Mouse (Mus musculus) retina, embryonic 14.5 days (tissue): Measurements from ENCODE around the gene Coil.
"Not testable (repeated sequence)": the region's sequence is repeated elsewhere in the genome, so short reads cannot be mapped to it uniquely, and the experiment has no call there.

Experiments used
- DNase-seq: peaks from one replicate; pipeline ENCODE4 v3.0.0-alpha.2; 2015; ENCODE audit warnings: low spot score

The Coil gene

DNA sequence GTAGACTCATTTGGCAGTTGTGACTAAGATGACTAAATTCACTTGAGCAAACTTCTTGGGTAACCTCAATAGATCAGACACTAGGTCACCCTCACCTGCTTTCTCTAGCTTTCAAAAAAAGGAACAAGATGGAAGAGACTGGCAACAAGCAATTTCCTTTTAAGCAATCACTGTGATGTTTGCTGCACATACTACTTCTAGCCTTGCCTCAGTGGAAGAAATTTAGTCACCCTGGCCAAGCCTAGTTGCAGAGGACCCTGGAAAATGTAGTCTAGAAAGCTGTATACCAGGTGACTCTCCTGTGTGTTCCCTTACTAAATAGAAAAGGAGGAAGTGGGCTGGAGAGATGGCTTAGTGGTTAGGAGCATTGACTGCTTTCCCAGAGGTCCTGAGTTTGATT is 36.4 kb downstream of the Coil start:
- DNase-seq: no peak

DNA sequence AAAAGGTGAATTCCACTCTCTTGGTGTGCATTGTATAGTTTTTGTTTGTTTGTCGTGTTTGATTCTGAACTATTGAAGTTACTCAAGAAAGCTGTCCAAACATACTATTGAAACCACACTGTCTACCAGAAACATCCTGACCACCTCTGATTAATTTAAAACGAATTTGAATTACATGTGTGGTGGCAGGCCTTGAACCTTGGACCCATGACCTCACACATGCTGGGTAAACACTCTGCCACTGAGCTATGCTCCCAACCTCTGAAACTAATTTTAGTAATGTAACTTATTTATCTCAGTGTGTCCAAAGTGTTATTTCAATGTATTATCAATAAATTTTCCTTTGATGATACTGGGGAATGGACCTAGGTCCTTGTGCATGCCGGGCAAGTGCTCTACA is 37.5 kb downstream of the Coil start:
- no peak for DNase-seq

DNA sequence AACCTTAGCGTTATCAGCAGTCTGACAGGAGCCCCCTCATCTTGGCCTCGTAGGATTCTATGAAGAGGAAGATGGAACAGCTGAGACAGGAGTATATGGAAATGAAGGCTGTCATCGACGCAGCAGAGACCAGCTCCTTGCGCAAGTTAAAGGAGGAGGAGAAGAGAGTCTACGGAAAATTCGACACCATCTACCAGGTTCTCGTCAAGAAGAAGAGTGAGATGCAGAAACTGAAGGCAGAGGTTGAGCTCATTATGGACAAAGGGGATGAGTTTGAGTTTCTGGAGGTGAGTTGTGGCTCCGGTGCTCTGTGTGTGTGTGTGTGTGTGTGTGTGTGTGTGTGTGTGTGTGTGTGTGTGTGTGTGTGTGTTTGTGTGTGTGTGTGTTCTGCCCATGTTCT is 39.0 kb downstream of the Coil start:
- DNase-seq: no peak

DNA sequence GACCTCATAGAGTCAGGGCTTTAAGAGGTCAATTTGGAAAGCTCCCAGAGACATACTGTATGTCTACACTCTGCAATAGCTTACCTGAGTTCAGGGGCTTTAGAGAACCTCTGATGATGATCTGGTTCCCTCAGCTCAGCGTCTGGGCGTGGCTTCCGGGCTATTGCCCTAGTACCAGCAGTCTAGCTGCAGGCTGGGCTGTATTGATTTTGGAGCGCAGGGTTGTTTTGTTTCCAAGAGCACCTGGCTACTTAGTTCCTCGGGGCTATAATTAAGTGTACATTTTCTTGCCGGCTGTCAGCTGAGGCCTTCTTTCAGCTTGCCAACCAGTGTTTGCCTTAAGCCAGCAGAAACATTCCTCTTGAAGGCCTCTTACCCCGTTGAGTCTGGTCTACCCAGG is 39.4 kb downstream of the Coil start:
- DNase-seq: no peak

DNA sequence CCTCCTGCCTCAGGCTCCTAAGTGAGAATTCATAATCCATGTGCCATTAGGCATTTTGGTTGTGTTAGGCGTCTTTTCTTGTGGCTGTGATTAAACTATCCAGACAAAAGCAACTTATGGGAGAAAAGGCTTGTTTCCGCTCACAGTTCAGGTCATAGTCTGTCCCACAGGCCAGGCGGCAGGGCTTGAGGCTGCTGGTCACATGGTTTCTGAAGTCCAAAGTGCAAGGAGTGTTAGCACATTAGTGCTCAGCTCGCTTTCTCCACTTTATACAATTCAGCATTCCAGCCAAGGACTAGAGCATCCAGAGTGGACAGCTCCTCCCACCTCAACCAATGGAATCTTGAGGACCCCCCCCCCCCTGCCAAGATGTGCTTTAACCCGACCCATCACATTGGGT is 42.2 kb downstream of the Coil start:
- DNase-seq: no peak

DNA sequence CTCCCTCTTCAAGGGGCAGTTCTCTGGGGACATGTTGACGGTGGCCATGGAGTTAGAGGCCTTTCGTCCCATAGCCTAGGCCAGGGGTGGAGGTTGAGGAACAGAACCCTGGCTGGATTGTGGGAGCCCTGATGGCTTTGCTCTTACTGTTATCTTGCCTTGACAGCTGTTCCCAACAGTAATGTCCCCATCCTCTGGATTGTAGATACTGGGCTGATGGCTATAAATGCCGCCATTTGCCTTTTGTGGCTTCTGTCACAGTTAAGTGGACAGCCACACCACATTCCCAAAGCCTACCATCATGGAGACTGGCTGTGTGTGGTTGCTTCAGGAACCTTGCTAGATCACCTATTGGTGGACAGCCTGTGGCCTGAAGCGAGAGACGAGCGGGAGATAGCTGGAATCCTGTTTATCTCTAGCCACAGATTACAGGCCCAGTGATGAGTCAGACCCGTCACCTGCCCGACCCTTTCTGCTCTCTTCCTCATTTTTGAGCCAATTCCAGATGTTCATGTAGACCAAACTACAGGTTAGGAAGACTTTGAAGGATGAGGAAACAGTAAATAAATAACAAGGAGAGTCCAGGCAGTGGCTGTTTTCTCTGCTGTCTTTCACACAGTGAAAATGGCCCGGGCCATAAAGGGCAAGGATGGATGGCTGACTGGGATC is 47.6 kb downstream of the Coil start:
- DNase-seq: no peak

DNA sequence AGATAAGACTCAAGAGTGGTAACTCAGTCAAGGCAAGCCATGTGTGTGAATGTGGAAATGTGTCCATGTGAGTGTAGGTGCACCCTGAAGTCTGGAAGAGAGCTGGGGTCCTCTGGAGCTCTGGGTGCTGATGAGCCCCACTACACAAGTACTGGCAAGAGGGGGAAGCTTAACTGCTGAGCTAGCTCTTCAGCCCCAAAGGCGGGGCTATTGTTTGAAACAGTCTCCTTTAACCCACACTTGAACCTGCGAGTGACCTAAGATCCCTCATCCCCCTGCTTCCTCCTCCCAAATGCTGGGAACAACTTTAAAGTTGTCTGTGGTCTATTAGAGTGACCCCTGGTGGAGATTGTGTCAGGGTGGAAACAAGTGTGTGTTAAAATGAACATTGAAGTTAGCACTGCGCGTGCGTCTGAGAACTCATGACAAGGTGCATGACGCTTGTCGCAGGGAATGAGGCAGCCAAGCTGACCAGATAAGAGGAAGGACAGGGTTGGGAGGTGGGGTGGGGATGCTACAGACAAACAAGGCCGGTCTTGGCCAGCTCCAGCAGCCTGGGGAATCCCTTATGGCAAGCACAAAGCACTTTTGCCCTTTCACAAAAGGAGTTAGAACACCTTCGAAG is 50.7 kb downstream of the Coil start:
- peak; percentile 34 for DNase-seq

DNA sequence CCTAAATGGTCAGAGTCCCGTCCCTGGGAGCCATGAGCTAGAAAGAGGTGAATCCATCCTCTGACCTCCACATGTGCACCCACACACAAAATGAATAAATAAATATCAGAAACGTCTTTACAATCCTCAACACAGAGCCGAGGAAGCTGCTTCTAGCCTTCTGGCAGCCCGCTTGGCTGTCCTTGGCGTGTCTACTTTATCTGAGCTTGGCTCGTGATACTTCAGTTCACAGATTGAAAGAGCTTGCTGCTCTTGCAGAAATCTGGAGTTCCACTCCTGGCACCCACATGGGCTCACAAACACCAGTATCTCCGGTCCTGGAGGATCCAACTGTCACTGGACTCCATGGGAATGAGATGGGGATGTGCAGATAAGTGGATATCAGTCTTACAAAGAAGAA is 51.6 kb downstream of the Coil start:
- no peak for DNase-seq

DNA sequence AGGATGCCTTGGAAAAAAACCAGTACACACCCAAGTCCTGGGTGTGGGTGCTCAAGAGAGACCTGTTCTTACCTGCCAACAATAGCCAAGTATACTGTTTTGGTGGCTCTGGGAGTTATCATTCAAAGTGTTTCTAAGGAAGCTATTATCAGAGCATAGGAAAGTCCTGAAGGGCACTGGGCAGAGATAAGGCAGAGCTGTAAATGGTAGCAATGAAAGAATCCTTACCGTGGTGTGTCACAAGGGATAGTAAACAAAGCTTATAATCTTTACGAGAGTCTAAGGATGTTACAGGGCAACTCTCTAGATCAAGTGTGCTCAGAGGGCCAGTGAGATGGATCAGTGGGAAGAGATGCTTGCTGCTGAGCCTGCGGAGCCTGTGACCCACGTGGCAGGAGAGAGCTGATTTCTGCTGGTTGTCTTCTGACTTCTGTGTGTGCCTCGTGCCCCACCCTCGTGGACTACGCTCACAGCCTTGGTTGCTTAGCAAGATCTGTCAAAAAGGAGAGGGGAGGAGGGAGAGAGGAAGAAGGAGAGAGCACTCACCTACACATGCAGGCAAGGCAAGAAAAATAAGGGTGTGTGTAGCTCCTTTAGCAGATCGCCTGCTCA is 52.2 kb downstream of the Coil start:
- no peak for DNase-seq

DNA sequence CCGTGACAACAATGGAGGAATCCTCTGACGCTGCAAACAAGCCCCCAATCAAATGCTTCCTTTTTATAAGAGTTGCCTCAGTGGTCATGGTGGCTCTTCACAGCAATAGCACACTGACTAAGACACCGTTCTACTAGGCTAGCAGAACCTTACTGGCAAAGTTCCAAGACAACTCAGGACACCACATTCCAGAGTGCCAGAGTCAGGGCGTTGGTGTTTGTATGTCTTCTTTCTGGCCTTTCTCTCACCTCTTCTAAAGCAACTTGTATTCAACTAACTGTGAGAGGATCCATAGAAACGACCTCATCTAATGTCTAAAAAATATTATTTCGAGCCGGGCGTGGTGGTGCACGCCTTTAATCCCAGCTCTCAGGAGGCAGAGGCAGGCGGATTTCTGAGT is 53.4 kb downstream of the Coil start:
- DNase-seq: no peak

DNA sequence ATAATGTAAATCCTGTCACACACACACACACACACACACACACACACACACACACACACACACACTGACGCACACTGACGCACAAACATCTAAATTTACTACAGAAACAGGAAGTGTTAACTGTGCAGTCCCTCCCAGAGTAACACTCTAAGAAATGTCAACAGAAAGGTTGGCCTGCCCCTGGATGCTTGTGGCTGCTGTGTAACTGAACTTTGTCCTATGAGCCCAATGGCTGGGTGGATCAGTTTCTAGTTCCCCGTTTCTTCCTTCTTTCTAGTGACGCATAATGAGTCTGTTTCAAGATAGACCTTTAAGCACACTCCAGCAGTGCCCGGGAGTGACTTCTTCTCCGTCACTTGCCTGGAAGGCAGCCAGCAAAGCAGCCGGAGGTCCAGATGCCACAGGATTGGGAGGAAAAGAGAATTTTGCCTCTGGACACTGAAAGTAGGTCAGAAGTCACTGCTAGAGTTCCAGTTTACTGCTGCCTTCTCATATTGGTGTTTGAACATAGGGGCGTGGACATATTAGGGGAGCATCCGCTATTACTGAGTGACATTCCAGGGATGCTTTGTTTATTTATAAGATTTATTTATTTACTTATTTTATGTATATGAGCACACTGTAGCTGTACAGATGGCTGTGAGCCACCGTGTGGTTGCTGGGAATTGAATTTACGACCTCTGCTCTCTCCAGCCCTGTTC is 54.3 kb downstream of the Coil start:
- DNase-seq: no peak

DNA sequence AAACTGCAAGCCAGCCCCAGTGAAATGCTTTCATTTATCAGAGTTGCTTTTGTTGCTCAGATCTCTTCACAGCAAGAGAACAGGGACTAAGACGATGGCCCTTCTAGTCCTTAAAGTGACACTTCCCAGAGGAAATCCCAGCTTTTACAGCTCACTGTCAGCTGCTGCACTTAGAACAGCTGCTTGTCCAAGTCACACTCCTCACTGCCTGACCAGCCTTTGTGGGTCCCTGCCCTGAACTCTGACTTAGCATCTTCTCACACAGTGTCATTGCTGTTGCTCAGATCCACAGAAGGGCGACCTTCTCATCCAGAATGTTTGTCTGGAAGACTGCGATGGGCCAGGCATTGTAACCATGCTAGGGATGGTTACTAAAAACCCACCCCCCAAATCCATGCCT is 55.6 kb downstream of the Coil start:
- no peak for DNase-seq

DNA sequence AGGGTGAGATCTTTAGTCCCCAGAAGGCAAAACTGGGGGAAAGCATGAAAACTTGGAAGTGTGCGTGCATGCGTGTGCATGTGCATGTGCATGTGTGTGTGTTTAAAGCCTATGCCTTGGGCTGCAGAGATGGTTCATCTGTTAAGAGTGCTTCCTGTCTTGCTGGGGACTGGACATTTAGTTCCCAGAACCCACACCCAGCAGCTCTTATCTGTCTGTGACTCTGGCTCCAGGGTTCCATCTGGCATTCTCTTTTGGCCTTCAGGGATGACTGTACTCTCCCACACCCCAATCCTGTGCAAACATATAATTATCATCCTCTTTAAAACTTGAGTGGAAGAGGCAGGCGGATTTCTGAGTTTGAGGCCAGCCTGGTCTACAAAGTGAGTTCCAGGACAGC is 56.1 kb downstream of the Coil start:
- no peak for DNase-seq

DNA sequence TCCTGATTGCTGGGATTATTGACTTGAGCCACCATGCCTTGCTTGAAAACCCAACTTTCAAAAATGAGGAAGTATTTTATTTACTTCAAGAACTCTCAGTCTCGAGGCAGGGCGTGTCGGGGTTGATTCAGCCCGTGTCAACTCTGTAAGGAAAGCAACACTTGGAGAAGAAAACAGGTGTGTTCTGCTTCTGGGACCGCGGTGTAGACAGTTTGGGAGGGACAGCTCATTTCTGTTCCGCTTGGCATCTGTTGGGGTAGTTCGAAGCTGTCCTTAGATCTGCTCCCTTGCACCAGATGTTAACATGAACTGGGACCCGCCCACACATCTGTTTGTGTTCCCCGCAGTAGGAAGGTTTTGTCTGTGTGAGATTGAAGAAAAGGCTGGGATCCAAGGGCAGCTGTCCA is 57.9 kb downstream of the Coil start:
- DNase-seq: no peak

DNA sequence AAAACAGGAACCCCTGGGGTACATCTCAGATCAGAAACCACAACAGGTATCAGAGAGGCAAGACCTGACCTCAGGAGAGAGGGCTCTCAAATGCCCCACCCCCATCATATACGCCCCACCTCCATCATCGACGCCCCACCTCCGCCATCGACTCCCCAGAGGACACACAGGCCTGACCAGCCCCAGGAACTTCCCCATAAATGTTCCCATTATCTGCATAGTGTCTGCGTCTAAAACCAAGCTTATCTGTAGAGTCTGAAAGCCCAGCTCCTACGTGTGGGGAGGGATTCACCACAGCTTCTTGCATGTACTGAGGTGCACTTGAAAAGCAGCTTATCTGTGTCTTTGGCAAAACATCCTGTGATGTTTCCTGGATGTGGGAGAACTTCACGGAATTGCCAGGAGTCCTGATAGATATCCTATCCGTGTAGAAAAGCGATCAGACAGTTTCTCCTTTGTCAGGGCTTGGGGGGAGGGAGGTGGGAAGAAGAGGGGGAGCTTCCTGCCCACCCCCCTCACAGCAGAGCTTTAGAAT is 58.9 kb downstream of the Coil start:
- no peak for DNase-seq

DNA sequence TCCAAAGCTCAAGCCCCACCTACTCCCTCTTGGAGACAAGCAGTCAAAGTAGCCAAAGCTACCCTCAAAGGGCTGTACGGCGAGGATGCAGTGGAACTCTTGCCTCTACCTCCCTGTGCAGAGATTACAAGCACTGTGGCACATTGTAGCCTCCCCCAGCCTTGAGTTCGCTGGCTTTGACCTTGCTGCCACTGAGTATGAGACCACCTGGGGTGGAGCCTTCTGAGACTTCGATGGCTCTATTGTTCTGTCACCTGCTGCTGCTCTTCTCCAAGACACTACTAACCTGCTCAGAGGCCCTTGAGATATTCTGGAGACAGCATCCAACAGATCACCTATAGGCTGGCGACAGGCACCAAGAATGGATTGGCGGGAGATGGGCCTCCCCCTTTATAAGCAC is 60.5 kb downstream of the Coil start:
- no peak for DNase-seq

DNA sequence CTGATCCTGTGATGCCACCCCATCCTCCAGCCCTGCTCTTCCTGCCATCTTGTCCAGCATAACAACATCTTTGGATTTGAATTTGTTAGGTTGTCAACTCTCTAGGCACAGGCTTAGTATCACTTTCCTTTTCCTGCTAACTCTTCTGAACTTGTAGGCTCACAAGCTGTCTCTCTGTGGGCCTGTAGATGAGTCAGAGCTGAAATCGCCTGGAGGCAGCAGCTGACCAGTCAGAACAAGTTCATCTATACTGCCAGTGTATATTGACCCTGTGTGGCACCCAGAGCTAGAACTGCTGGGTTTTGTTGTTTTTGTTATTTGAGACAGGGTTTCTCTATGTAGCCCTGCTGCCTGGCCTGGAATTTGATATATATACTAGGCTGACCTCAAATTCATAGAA is 61.1 kb downstream of the Coil start:
- no peak for DNase-seq

DNA sequence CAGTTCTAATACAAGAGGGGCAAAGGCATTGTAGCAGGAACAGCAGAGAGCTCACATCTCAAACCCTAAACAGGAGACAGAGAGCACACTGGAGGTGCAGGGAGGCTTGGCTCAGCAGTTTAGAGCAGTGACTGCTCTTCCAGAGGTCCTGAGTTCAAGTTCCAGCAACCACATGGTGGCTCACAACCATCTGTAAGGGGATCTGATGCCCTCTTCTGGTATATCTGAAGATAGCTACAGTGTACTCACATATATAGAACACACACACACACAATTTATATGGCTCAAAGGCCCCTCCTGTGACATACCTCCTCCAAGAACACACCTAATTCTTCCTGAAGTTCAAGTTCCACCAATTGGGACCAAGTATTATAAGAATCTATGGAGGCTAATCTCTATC is 64.5 kb downstream of the Coil start:
- DNase-seq: no peak

DNA sequence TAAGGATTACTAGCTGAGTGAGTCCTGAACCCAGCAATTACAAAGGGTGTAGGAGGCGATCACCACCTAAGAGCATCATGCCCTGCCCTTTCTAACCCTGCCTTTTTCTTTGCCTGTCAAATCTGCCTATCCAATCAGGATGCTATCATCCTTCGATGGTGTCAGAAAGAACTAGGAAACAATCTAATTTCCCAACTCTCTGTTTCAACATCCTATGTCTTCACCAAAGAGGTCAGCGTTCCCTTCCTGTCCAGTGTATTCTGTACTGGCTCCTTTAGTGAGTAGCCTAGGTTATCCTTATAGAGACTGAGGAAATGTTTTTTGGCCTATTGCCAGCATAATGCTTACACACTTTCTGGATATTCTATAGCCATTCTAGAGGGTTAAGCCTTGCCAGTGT is 65.5 kb downstream of the Coil start:
- no peak for DNase-seq

DNA sequence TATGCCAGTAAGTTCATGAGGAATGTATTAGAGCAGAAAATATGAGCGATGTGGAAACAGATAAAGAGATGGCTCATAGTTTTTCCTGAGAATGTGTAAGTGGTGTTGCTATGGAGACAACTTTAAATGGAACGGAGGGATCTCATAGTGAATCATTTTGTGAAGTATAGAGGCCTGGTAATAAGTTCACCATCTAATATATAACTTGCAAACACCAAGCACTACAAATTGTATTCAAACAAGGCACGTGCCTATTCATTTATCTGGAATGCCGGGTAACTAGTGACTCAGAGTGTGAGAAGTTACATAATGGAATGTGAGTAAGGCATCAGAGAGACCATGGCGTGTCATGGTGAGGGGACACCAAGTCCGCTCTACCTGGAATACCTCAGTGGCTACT is 68.4 kb downstream of the Coil start:
- no peak for DNase-seq

DNA sequence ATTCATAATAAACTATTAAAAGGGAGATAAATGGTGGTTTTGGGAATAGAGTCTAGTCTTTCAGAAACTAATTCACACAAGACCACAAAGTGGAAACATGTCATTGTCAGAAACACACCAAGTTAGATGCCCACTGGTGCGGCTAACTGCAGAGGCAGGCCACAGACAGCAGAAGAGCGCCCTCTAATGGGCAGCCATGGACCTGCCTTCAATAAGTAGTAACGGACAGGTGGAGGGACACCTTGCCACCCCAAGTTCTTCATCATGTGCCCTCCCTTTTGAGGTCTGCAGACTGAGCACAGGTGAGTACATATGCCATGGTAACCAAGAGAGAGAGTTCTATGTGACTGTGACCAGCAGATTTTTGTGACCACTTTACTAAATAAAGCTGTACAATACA is 69.3 kb downstream of the Coil start:
- peak; percentile 66 for DNase-seq

DNA sequence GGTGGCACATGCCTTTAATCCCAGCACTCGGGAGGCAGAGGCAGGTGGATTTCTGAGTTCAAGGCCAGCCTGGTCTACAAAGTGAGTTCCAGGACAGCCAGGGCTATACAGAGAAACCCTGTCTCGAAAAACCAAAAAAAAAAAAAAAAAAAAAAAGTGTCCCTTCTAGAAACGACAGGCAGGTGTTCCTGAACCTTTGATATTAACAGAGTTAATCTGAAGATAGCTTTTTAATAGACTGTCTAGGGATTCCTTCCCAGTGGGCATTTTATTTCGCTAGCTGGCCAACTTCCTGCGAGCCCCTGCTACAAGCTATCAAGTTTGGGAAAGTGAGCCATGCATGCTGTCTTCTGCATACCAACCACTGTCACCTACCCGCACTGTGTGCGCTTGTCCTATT is 71.0 kb downstream of the Coil start:
- DNase-seq: not testable (repeated sequence)
